Mouse (Mus musculus): ENCODE measurements around the gene Gdpd3. TPM values are rescaled to one million over a fixed set of nuclear protein-coding genes. Genes with fewer than 3 reads are reported as not detected.

The Gdpd3 gene
- polyA plus RNA-seq, 1 experiment = 58.2 TPM

- no peak for TF ChIP-seq CTCF (conservative IDR thresholded peaks at IDR 0.05; ENCODE audit: insufficient read depth, insufficient read length, low read depth, low read length)
- H3K36me3 ChIP-seq (ENCODE audit: control insufficient read depth, insufficient read depth, low read length) = no peaks in the 10 kb centered on the region
- H3K4me1 ChIP-seq (ENCODE audit: control insufficient read depth, insufficient read depth, low read length) = no peaks in the 10 kb centered on the region
- 66% methylated on average over 8 of the region's 8 CpGs for WGBS
- DNase-seq = no peak
- H3K27ac ChIP-seq (ENCODE audit: insufficient read depth, low read depth, low read length) = no peak overlapping the region
- no peaks in the 10 kb centered on the region for H3K27me3 ChIP-seq (replicated peaks; ENCODE audit: control insufficient read depth, insufficient read depth, low read length)
- H3K4me3 ChIP-seq (ENCODE audit: insufficient read depth, low read depth, low read length) = no peak overlapping the region
Observed at GRCm38 (mm10) chr7:126736122-126736521, 30.0 kb upstream of the Gdpd3 start.

- no peak overlapping the region for H3K27ac ChIP-seq (ENCODE audit: insufficient read depth, low read depth, low read length)
- H3K36me3 ChIP-seq (ENCODE audit: control insufficient read depth, insufficient read depth, low read length) = no peaks in the 10 kb centered on the region
- H3K27me3 ChIP-seq (replicated peaks; ENCODE audit: control insufficient read depth, insufficient read depth, low read length) = no peaks in the 10 kb centered on the region
- H3K4me1 ChIP-seq (ENCODE audit: control insufficient read depth, insufficient read depth, low read length) = no peaks in the 10 kb centered on the region
- TF ChIP-seq CTCF (conservative IDR thresholded peaks at IDR 0.05; ENCODE audit: insufficient read depth, insufficient read length, low read depth, low read length) = no peak
- no peak for TF ChIP-seq POLR2A (IDR thresholded peaks at IDR 0.05; ENCODE audit: low read depth, low read length)
- no peak overlapping the region for H3K4me3 ChIP-seq (ENCODE audit: insufficient read depth, low read depth, low read length)
- 72% methylated on average over 17 of the region's 17 CpGs for WGBS
- DNase-seq = no peak
Observed at GRCm38 (mm10) chr7:126739551-126739950, 26.6 kb upstream of the Gdpd3 start.

GRCm38 (mm10) chr7:126740132-126740735 lies 25.9 kb upstream of the Gdpd3 start:
- WGBS = 83% methylated on average over 13 of the region's 13 CpGs
- H3K27me3 ChIP-seq (replicated peaks; ENCODE audit: control insufficient read depth, insufficient read depth, low read length) = no peaks in the 10 kb centered on the region

GRCm38 (mm10) chr7:126740977-126741376 lies 25.2 kb upstream of the Gdpd3 start:
- DNase-seq = no peak
- 65% methylated on average over 5 of the region's 5 CpGs for WGBS
- TF ChIP-seq POLR2A (IDR thresholded peaks at IDR 0.05; ENCODE audit: low read depth, low read length) = no peak
- no peak for TF ChIP-seq CTCF (conservative IDR thresholded peaks at IDR 0.05; ENCODE audit: insufficient read depth, insufficient read length, low read depth, low read length)
- no peaks in the 10 kb centered on the region for H3K27me3 ChIP-seq (replicated peaks; ENCODE audit: control insufficient read depth, insufficient read depth, low read length)
- no peak overlapping the region for H3K4me3 ChIP-seq (ENCODE audit: insufficient read depth, low read depth, low read length)
- no peaks in the 10 kb centered on the region for H3K4me1 ChIP-seq (ENCODE audit: control insufficient read depth, insufficient read depth, low read length)
- no peak overlapping the region for H3K27ac ChIP-seq (ENCODE audit: insufficient read depth, low read depth, low read length)
- no peaks in the 10 kb centered on the region for H3K36me3 ChIP-seq (ENCODE audit: control insufficient read depth, insufficient read depth, low read length)

More at GRCm38 (mm10) chr7:126740132-126740735, 25.9 kb upstream of the Gdpd3 start:
- no peak for DNase-seq
- Histone ChIP-seq H3K4me3 (ENCODE audit: insufficient read depth, low read depth, low read length) (no peak overlapping the region), H3K27ac (ENCODE audit: insufficient read depth, low read depth, low read length) (no peak overlapping the region), H3K4me1 (ENCODE audit: control insufficient read depth, insufficient read depth, low read length) (no peaks in the 10 kb centered on the region), H3K36me3 (ENCODE audit: control insufficient read depth, insufficient read depth, low read length) (no peaks in the 10 kb centered on the region)
- TF ChIP-seq POLR2A (IDR thresholded peaks at IDR 0.05; ENCODE audit: low read depth, low read length) (no peak), CTCF (conservative IDR thresholded peaks at IDR 0.05; ENCODE audit: insufficient read depth, insufficient read length, low read depth, low read length) (no peak)

GRCm38 (mm10) chr7:126741452-126741851 lies 24.7 kb upstream of the Gdpd3 start:
- Histone ChIP-seq H3K4me3 (ENCODE audit: insufficient read depth, low read depth, low read length) (no peak overlapping the region), H3K27ac (ENCODE audit: insufficient read depth, low read depth, low read length) (no peak overlapping the region), H3K27me3 (replicated peaks; ENCODE audit: control insufficient read depth, insufficient read depth, low read length) (no peaks in the 10 kb centered on the region), H3K36me3 (ENCODE audit: control insufficient read depth, insufficient read depth, low read length) (no peaks in the 10 kb centered on the region), H3K4me1 (ENCODE audit: control insufficient read depth, insufficient read depth, low read length) (no peaks in the 10 kb centered on the region)
- 89% methylated on average over 5 of the region's 5 CpGs for WGBS
- TF ChIP-seq POLR2A (IDR thresholded peaks at IDR 0.05; ENCODE audit: low read depth, low read length) (no peak), CTCF (conservative IDR thresholded peaks at IDR 0.05; ENCODE audit: insufficient read depth, insufficient read length, low read depth, low read length) (no peak)
- DNase-seq = no peak

GRCm38 (mm10) chr7:126741964-126742482 lies 24.1 kb upstream of the Gdpd3 start:
- no peak for DNase-seq
- Histone ChIP-seq H3K27me3 (replicated peaks; ENCODE audit: control insufficient read depth, insufficient read depth, low read length) (no peaks in the 10 kb centered on the region), H3K27ac (ENCODE audit: insufficient read depth, low read depth, low read length) (no peak overlapping the region), H3K36me3 (ENCODE audit: control insufficient read depth, insufficient read depth, low read length) (no peaks in the 10 kb centered on the region), H3K4me1 (ENCODE audit: control insufficient read depth, insufficient read depth, low read length) (no peaks in the 10 kb centered on the region), H3K4me3 (ENCODE audit: insufficient read depth, low read depth, low read length) (no peak overlapping the region)
- 90% methylated on average over 13 of the region's 13 CpGs for WGBS
- TF ChIP-seq POLR2A (IDR thresholded peaks at IDR 0.05; ENCODE audit: low read depth, low read length) (no peak), CTCF (conservative IDR thresholded peaks at IDR 0.05; ENCODE audit: insufficient read depth, insufficient read length, low read depth, low read length) (no peak)

GRCm38 (mm10) chr7:126746066-126746465 lies 20.1 kb upstream of the Gdpd3 start:
- no peak for TF ChIP-seq CTCF (conservative IDR thresholded peaks at IDR 0.05; ENCODE audit: insufficient read depth, insufficient read length, low read depth, low read length)
- TF ChIP-seq POLR2A (IDR thresholded peaks at IDR 0.05; ENCODE audit: low read depth, low read length) = no peak
- no peak for DNase-seq
- no peaks in the 10 kb centered on the region for H3K4me1 ChIP-seq (ENCODE audit: control insufficient read depth, insufficient read depth, low read length)
- H3K27me3 ChIP-seq (replicated peaks; ENCODE audit: control insufficient read depth, insufficient read depth, low read length) = no peaks in the 10 kb centered on the region
- WGBS = 88% methylated on average over 12 of the region's 12 CpGs
- no peaks in the 10 kb centered on the region for H3K36me3 ChIP-seq (ENCODE audit: control insufficient read depth, insufficient read depth, low read length)
- H3K4me3 ChIP-seq (ENCODE audit: insufficient read depth, low read depth, low read length) = no peak overlapping the region
- no peak overlapping the region for H3K27ac ChIP-seq (ENCODE audit: insufficient read depth, low read depth, low read length)

All from kidney, adult 2 months (tissue).